Mouse (Mus musculus) lung, adult 2 months (tissue): ENCODE results near the gene 2210017I01Rik. TPM values are rescaled to one million over a fixed set of nuclear protein-coding genes. Genes with fewer than 3 reads are reported as not detected.

Experiments used
- DNase-seq: peaks from one replicate; pipeline ENCODE4 v3.0.0; 2022
- H3K4me1 ChIP-seq: fragments of 200-500 bp; 2 replicates; pipeline ENCODE4 v1.6.1; 2011; ENCODE audit warnings: low read length; ENCODE audit not compliant: control insufficient read depth, insufficient read depth
- H3K4me3 ChIP-seq: fragments of 200-500 bp; replicated peaks from 2 replicates; pipeline ENCODE3; 2011; ENCODE audit warnings: low read depth, mild to moderate bottlenecking, control low read depth, low read length; ENCODE audit errors: extremely low read depth
- CTCF ChIP-seq: fragments of 200-500 bp; IDR thresholded peaks from 2 replicates; pipeline ENCODE4 v1.5.1; 2011; ENCODE audit warnings: mild to moderate bottlenecking, low read length, control low read depth; ENCODE audit not compliant: insufficient read depth
- POLR2A ChIP-seq: fragments of 200-500 bp; IDR thresholded peaks from 2 replicates; pipeline ENCODE4 v1.6.1; 2011; ENCODE audit warnings: low read depth, mild to moderate bottlenecking, control low read depth, low read length, borderline replicate concordance; ENCODE audit errors: extremely low read depth
- WGBS: fragments of 180-500 bp; shearing (Covaris S2); methylation state at CpG from one replicate; pipeline ENCODE4 v1.1.7; 2018; 5-methylcytosine and 5-hydroxymethylcytosine counted together
- polyA plus RNA-seq: library from polyadenylated mRNA; depleted of rRNA; stranded (reverse); fragments of >200 nt; gene quantifications from 2 replicates; pipeline ENCODE4 v1.2.3, GENCODE M21; 2012

2210017I01Rik gene
- polyA plus RNA-seq, 1 experiment: 1.3 TPM

- DNase-seq: no peak
- Histone ChIP-seq H3K4me3 (no peak overlapping the region), H3K4me1 (no peaks in the 10 kb centered on the region)
- TF ChIP-seq CTCF: no peak
- TF ChIP-seq POLR2A: no peak
Measured at GRCm38 (mm10) chr3:92599973-92600372, 7.3 kb downstream of the 2210017I01Rik start.

- 86% methylated on average over 2 of the region's 2 CpGs for WGBS
- TF ChIP-seq CTCF (no peak), POLR2A (no peak)
Measured at GRCm38 (mm10) chr3:92598429-92598828, 8.9 kb downstream of the 2210017I01Rik start.

GRCm38 (mm10) chr3:92588858-92589257 is 18.4 kb downstream of the 2210017I01Rik start, which contains the start of gene Smcp:
Gene Smcp (minus strand): TSS chr3:92588997.
- DNase-seq: no peak
- WGBS: 59% methylated on average over 1 of the region's 1 CpGs
- TF ChIP-seq POLR2A (no peak), CTCF (no peak)
- no peak within 1 kb of the TSS for H3K4me3 ChIP-seq
- H3K4me1 ChIP-seq: no peaks in the 10 kb centered on the region

More at GRCm38 (mm10) chr3:92598429-92598828, 8.9 kb downstream of the 2210017I01Rik start:
- no peak for DNase-seq
- H3K4me3 ChIP-seq: no peak overlapping the region
- no peaks in the 10 kb centered on the region for H3K4me1 ChIP-seq

- Histone ChIP-seq H3K4me3 (no peak overlapping the region), H3K4me1 (no peaks in the 10 kb centered on the region)
- WGBS: 71% methylated on average over 3 of the region's 3 CpGs
- no peak for TF ChIP-seq CTCF
- TF ChIP-seq POLR2A: no peak
- no peak for DNase-seq
Measured at GRCm38 (mm10) chr3:92587190-92587589, 20.1 kb downstream of the 2210017I01Rik start.

GRCm38 (mm10) chr3:92585055-92585454 is 22.2 kb downstream of the 2210017I01Rik start:
- no peaks in the 10 kb centered on the region for H3K4me1 ChIP-seq
- no peak for TF ChIP-seq POLR2A
- TF ChIP-seq CTCF: no peak
- no peak for DNase-seq

GRCm38 (mm10) chr3:92583164-92583826 is 24.0 kb downstream of the 2210017I01Rik start:
- H3K4me3 ChIP-seq: no peak overlapping the region
- H3K4me1 ChIP-seq: no peaks in the 10 kb centered on the region
- no peak for DNase-seq
- WGBS: 61% methylated on average over 3 of the region's 3 CpGs
- no peak for TF ChIP-seq POLR2A
- TF ChIP-seq CTCF: no peak

More at GRCm38 (mm10) chr3:92585055-92585454, 22.2 kb downstream of the 2210017I01Rik start:
- 47% methylated on average over 1 of the region's 1 CpGs for WGBS
- H3K4me3 ChIP-seq: no peak overlapping the region

GRCm38 (mm10) chr3:92579508-92579907 is 27.8 kb downstream of the 2210017I01Rik start:
- Histone ChIP-seq H3K4me3 (no peak overlapping the region), H3K4me1 (no peaks in the 10 kb centered on the region)
- WGBS: 61% methylated on average over 1 of the region's 1 CpGs
- no peak for DNase-seq
- TF ChIP-seq CTCF (no peak), POLR2A (no peak)

- H3K4me1 ChIP-seq: no peaks in the 10 kb centered on the region
- 59% methylated on average over 4 of the region's 4 CpGs for WGBS
- no peak overlapping the region for H3K4me3 ChIP-seq
- TF ChIP-seq CTCF (no peak), POLR2A (no peak)
- no peak for DNase-seq
Measured at GRCm38 (mm10) chr3:92578652-92579413, 28.5 kb downstream of the 2210017I01Rik start.

GRCm38 (mm10) chr3:92573449-92574041 is 33.7 kb downstream of the 2210017I01Rik start, which contains the start of gene Ivl:
Gene Ivl (minus strand): TSS chr3:92573735.
- Histone ChIP-seq H3K4me3 (no peak within 1 kb of the TSS), H3K4me1 (no peaks in the 10 kb centered on the region)
- TF ChIP-seq POLR2A (no peak), CTCF (no peak)
- no peak for DNase-seq
- WGBS: 54% methylated on average over 1 of the region's 1 CpGs

GRCm38 (mm10) chr3:92572514-92573155 is 34.7 kb downstream of the 2210017I01Rik start:
- Histone ChIP-seq H3K4me3 (no peak overlapping the region), H3K4me1 (no peaks in the 10 kb centered on the region)
- TF ChIP-seq POLR2A (no peak), CTCF (no peak)
- WGBS: 45% methylated on average over 2 of the region's 2 CpGs
- no peak for DNase-seq
